Mouse (Mus musculus): Measurements from ENCODE around the gene Mrps10. TPM values are rescaled to one million over a fixed set of nuclear protein-coding genes. Genes with fewer than 3 reads are reported as not detected.

Gene Mrps10
- polyA plus RNA-seq, 1 experiment from 2014 or later, result 83.3 TPM

DNA sequence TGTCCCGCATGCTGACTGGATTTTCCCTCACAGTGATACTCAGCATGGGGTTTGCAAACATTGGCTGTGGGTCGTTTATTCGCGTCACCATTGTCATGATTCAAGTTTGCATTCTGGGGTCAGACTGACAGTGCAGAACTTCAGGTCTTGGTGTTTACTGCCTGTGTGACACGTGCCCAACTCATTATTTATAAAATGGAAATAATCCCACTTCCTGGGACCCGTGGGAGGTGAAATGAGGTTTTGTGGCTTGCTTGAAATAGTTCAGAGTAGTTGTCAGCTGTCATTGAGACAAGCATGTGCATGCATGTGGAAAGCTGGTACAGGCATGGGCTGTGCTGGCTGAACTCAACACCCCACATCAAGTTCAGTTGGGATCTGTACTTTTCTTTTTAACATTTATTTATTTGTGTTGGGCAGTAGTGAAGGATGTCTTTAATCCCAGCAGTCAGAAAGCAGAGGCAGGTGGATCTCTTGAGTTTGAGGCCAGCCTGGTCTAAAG, 8.1 kb downstream of the Mrps10 start:
- H3K36me3 ChIP-seq (ENCODE audit: insufficient read depth, low read length), result peaks cover 68% of the 10 kb centered on the region
- no peak overlapping the region for H3K9ac ChIP-seq (replicated peaks; ENCODE audit: low read length)
- 82% methylated on average over 6 of the region's 6 CpGs for WGBS
- H3K4me2 ChIP-seq (replicated peaks; ENCODE audit: low read depth, low read length), result no peak overlapping the region
- ATAC-seq (ENCODE audit: low FRiP score, low TSS enrichment), result no peak
- H3K27ac ChIP-seq (ENCODE audit: low read length), result no peak overlapping the region
- no peak overlapping the region for H3K4me3 ChIP-seq (ENCODE audit: low read length)
- H3K9me3 ChIP-seq (ENCODE audit: low read length), result no peaks in the 10 kb centered on the region
- no peaks in the 10 kb centered on the region for H3K27me3 ChIP-seq (ENCODE audit: insufficient read depth, low read length)
- H3K4me1 ChIP-seq (ENCODE audit: insufficient read depth, low read length), result no peaks in the 10 kb centered on the region

DNA sequence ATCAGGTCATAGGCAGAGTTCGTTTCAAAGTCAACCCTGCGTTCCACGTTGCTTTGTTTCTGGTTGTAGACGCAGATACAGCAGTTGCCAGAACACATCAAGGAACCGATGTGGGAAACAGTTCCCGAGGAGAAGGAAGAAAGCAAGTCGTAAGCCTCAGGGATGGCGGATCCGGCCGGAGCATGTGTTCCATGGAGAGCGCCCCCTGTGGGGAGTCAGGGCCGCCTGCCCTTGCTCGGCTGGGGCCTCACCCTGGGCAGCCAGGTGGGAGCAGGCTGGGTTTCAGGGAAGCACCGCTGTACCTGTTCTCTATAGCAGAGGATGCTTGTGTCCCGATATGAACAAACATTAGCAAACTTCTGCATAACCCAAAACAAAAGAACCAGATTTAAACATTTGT, 9.4 kb downstream of the Mrps10 start:
- no peaks in the 10 kb centered on the region for H3K9me3 ChIP-seq (ENCODE audit: low read length)
- H3K4me1 ChIP-seq (ENCODE audit: insufficient read depth, low read length), result no peaks in the 10 kb centered on the region
- H3K27ac ChIP-seq (ENCODE audit: low read length), result no peak overlapping the region
- H3K27me3 ChIP-seq (ENCODE audit: insufficient read depth, low read length), result no peaks in the 10 kb centered on the region
- 84% methylated on average over 15 of the region's 15 CpGs for WGBS
- no peak for ATAC-seq (ENCODE audit: low FRiP score, low TSS enrichment)
- H3K4me3 ChIP-seq (ENCODE audit: low read length), result no peak overlapping the region
- H3K9ac ChIP-seq (replicated peaks; ENCODE audit: low read length), result no peak overlapping the region
- H3K36me3 ChIP-seq (ENCODE audit: insufficient read depth, low read length), result peaks cover 63% of the 10 kb centered on the region
- H3K4me2 ChIP-seq (replicated peaks; ENCODE audit: low read depth, low read length), result no peak overlapping the region

DNA sequence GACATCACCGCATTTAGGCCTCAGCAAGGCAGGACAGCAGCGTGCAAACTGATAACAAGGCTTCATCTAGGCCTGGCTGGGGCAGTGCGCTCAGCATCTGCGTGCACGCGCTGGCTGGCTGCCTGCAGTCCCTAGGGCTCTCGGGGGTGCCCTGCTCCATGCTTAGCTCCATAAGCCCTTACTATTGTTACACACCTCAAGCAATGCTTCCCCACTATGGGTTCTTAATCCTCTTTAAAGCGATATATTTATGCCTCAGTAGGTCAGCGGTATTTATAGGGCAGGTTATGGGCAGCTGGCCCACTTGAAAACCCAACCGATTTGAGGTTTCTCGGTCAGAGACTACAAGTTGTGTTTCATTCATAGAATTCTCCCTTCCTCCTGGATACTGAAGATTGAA, 13.2 kb downstream of the Mrps10 start:
- H3K27ac ChIP-seq (ENCODE audit: low read length), result no peak overlapping the region
- no peak overlapping the region for H3K9ac ChIP-seq (replicated peaks; ENCODE audit: low read length)
- no peaks in the 10 kb centered on the region for H3K27me3 ChIP-seq (ENCODE audit: insufficient read depth, low read length)
- ATAC-seq (ENCODE audit: low FRiP score, low TSS enrichment), result no peak
- H3K4me2 ChIP-seq (replicated peaks; ENCODE audit: low read depth, low read length), result no peak overlapping the region
- H3K36me3 ChIP-seq (ENCODE audit: insufficient read depth, low read length), result peaks cover 29% of the 10 kb centered on the region
- 81% methylated on average over 11 of the region's 11 CpGs for WGBS
- no peaks in the 10 kb centered on the region for H3K9me3 ChIP-seq (ENCODE audit: low read length)
- no peaks in the 10 kb centered on the region for H3K4me1 ChIP-seq (ENCODE audit: insufficient read depth, low read length)
- H3K4me3 ChIP-seq (ENCODE audit: low read length), result no peak overlapping the region

- Histone ChIP-seq H3K4me1 (ENCODE audit: insufficient read depth, low read length) (no peaks in the 10 kb centered on the region), H3K9ac (replicated peaks; ENCODE audit: low read length) (no peak overlapping the region), H3K9me3 (ENCODE audit: low read length) (no peaks in the 10 kb centered on the region), H3K27ac (ENCODE audit: low read length) (no peak overlapping the region), H3K4me3 (ENCODE audit: low read length) (no peak overlapping the region), H3K27me3 (ENCODE audit: insufficient read depth, low read length) (no peaks in the 10 kb centered on the region), H3K4me2 (replicated peaks; ENCODE audit: low read depth, low read length) (no peak overlapping the region), H3K36me3 (ENCODE audit: insufficient read depth, low read length) (peaks cover 20% of the 10 kb centered on the region)
- no peak for ATAC-seq (ENCODE audit: low FRiP score, low TSS enrichment)
- 76% methylated on average over 4 of the region's 4 CpGs for WGBS
These were observed 14.6 kb downstream of the Mrps10 start for GRCm38 (mm10) chr17:47383266-47383665.

- peaks cover 15% of the 10 kb centered on the region for H3K36me3 ChIP-seq (ENCODE audit: insufficient read depth, low read length)
- H3K4me3 ChIP-seq (ENCODE audit: low read length), result no peak overlapping the region
- no peak overlapping the region for H3K9ac ChIP-seq (replicated peaks; ENCODE audit: low read length)
- H3K4me1 ChIP-seq (ENCODE audit: insufficient read depth, low read length), result no peaks in the 10 kb centered on the region
- WGBS, result 87% methylated on average over 3 of the region's 3 CpGs
- no peak for ATAC-seq (ENCODE audit: low FRiP score, low TSS enrichment)
- H3K9me3 ChIP-seq (ENCODE audit: low read length), result no peaks in the 10 kb centered on the region
- no peak overlapping the region for H3K27ac ChIP-seq (ENCODE audit: low read length)
- H3K4me2 ChIP-seq (replicated peaks; ENCODE audit: low read depth, low read length), result no peak overlapping the region
- H3K27me3 ChIP-seq (ENCODE audit: insufficient read depth, low read length), result no peaks in the 10 kb centered on the region
These were observed 15.4 kb downstream of the Mrps10 start for GRCm38 (mm10) chr17:47384064-47384463.

GRCm38 (mm10) chr17:47385145-47385544, 16.5 kb downstream of the Mrps10 start, which contains the start of gene Guca1b:
Gene Guca1b, plus strand, starts transcription at chr17:47385393.
- Histone ChIP-seq H3K27ac (ENCODE audit: low read length) (no peak within 1 kb of the TSS), H3K9ac (replicated peaks; ENCODE audit: low read length) (no peak within 1 kb of the TSS), H3K4me1 (ENCODE audit: insufficient read depth, low read length) (no peaks in the 10 kb centered on the region), H3K9me3 (ENCODE audit: low read length) (no peaks in the 10 kb centered on the region), H3K4me2 (replicated peaks; ENCODE audit: low read depth, low read length) (no peak within 1 kb of the TSS), H3K36me3 (ENCODE audit: insufficient read depth, low read length) (peaks cover 4% of the 10 kb centered on the region; the same call in 1 of the 2 replicates), H3K4me3 (ENCODE audit: low read length) (no peak within 1 kb of the TSS), H3K27me3 (ENCODE audit: insufficient read depth, low read length) (no peaks in the 10 kb centered on the region)
- ATAC-seq (ENCODE audit: low FRiP score, low TSS enrichment), result 0 out of 2 replicates have a peak, but pooled peaks have one; percentile 11
- 30% methylated on average over 10 of the region's 10 CpGs for WGBS

DNA sequence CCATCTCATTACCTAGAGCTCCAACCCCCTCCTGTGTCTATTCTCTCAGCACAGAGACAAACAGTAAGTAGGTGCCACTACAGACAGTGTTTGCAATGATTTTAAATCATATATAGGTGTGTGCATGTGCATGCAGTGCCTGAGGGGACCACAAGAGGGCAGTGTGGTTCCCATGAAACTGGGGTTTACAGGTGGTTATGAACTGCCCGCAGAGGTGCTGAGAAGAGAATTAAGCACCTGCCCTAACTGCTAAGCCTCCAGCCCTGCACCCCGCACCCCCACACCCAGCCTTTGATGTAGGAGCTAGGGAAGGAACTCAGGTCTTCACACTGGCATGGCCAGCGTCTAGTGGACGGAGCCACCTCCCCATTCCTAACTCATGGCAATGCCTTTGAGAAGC, 18.0 kb downstream of the Mrps10 start:
- Histone ChIP-seq H3K4me3 (ENCODE audit: low read length) (no peak overlapping the region), H3K27ac (ENCODE audit: low read length) (no peak overlapping the region), H3K4me1 (ENCODE audit: insufficient read depth, low read length) (no peaks in the 10 kb centered on the region), H3K36me3 (ENCODE audit: insufficient read depth, low read length) (no peaks in the 10 kb centered on the region), H3K9ac (replicated peaks; ENCODE audit: low read length) (no peak overlapping the region), H3K9me3 (ENCODE audit: low read length) (no peaks in the 10 kb centered on the region), H3K27me3 (ENCODE audit: insufficient read depth, low read length) (no peaks in the 10 kb centered on the region), H3K4me2 (replicated peaks; ENCODE audit: low read depth, low read length) (no peak overlapping the region)
- WGBS, result 72% methylated on average over 4 of the region's 4 CpGs
- 0 out of 2 replicates have a peak, but pooled peaks have one; percentile 22 for ATAC-seq (ENCODE audit: low FRiP score, low TSS enrichment)

DNA sequence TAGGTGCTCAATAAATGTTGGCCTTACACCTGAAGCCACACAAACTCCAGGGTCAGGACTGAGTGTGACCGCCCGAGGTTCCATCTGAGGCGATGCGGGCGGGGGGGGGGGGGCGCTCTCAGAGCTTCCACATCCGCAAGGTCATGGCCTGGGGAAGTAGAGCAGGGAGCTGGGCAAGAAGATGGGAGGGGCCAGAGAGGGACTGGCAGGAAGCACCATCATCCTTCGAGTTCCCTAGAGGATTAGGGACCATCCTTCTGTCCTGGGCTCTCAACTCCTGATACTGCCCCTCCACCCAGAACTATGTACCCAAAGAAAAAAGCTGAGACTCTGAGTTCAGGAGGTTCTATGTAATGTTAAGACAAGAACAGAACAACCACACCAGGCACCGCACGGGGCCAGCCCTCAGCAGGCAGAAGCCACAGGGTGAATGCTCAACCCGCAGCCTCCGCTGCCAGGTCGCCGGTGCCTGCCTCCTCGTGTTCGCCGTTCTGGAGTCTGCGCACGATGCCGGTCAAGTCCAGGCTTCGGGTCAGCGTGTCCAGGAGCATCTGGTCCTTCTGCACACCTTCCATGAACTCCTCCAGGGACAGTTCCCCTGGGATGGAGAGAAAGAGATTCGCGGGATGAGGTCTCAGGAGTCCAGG, 25.7 kb downstream of the Mrps10 start:
- Histone ChIP-seq H3K4me1 (ENCODE audit: insufficient read depth, low read length) (peaks cover 16% of the 10 kb centered on the region), H3K36me3 (ENCODE audit: insufficient read depth, low read length) (no peaks in the 10 kb centered on the region), H3K4me3 (ENCODE audit: low read length) (peak overlapping the region; percentile 38), H3K27ac (ENCODE audit: low read length) (no peak overlapping the region), H3K27me3 (ENCODE audit: insufficient read depth, low read length) (peaks cover 25% of the 10 kb centered on the region), H3K4me2 (replicated peaks; ENCODE audit: low read depth, low read length) (peak overlapping the region; percentile 67), H3K9ac (replicated peaks; ENCODE audit: low read length) (peak overlapping the region; percentile 36), H3K9me3 (ENCODE audit: low read length) (peaks cover 4% of the 10 kb centered on the region; the same call in 1 of the 2 replicates)
- WGBS, result 15% methylated on average over 23 of the region's 24 CpGs
- ATAC-seq (ENCODE audit: low FRiP score, low TSS enrichment), result no peak

GRCm38 (mm10) chr17:47395376-47395913, 26.8 kb downstream of the Mrps10 start:
- Histone ChIP-seq H3K27me3 (ENCODE audit: insufficient read depth, low read length) (peaks cover 25% of the 10 kb centered on the region), H3K27ac (ENCODE audit: low read length) (no peak overlapping the region), H3K4me3 (ENCODE audit: low read length) (peak overlapping the region; percentile 38), H3K9me3 (ENCODE audit: low read length) (peaks cover 4% of the 10 kb centered on the region; the same call in 1 of the 2 replicates), H3K4me1 (ENCODE audit: insufficient read depth, low read length) (peaks cover 16% of the 10 kb centered on the region), H3K9ac (replicated peaks; ENCODE audit: low read length) (peak overlapping the region; percentile 36), H3K4me2 (replicated peaks; ENCODE audit: low read depth, low read length) (peak overlapping the region; percentile 67), H3K36me3 (ENCODE audit: insufficient read depth, low read length) (no peaks in the 10 kb centered on the region)
- ATAC-seq (ENCODE audit: low FRiP score, low TSS enrichment), result peak; percentile 87
- WGBS, result 2% methylated on average over 20 of the region's 20 CpGs

DNA sequence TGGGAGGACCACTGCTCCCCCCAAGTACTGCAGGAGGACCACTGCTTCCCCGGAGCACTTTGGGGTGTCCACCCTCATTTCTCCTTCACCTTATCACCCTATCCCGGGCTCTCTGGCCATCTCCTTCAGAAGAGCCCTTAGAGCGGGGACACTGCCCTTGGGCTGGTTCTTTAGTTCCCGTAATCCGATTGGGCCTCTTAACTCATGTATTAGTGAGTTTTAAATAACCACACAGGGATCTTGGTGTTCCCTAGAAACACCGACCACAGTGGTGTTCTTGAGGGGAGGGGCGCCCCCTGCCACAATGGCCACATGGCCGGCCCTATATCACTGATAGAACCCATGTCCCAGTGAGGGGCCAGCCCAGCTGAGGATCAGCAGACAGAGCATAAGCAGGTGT, 30.4 kb downstream of the Mrps10 start:
- no peak overlapping the region for H3K9ac ChIP-seq (replicated peaks; ENCODE audit: low read length)
- H3K27ac ChIP-seq (ENCODE audit: low read length), result no peak overlapping the region
- H3K27me3 ChIP-seq (ENCODE audit: insufficient read depth, low read length), result peaks cover 22% of the 10 kb centered on the region
- H3K9me3 ChIP-seq (ENCODE audit: low read length), result no peaks in the 10 kb centered on the region
- peaks cover 16% of the 10 kb centered on the region for H3K4me1 ChIP-seq (ENCODE audit: insufficient read depth, low read length)
- H3K4me2 ChIP-seq (replicated peaks; ENCODE audit: low read depth, low read length), result no peak overlapping the region
- WGBS, result 87% methylated on average over 8 of the region's 8 CpGs
- H3K36me3 ChIP-seq (ENCODE audit: insufficient read depth, low read length), result no peaks in the 10 kb centered on the region
- no peak for ATAC-seq (ENCODE audit: low FRiP score, low TSS enrichment)
- no peak overlapping the region for H3K4me3 ChIP-seq (ENCODE audit: low read length)
